Mouse (Mus musculus) retina, adult 2 months (tissue): ENCODE measurements around the gene A630023A22Rik.

ENCODE experiments used
- DNase-seq: peaks from one replicate; pipeline ENCODE4 v3.0.0-alpha.2; 2012; ENCODE audit warnings: low read depth, low spot score

A630023A22Rik gene

DNA sequence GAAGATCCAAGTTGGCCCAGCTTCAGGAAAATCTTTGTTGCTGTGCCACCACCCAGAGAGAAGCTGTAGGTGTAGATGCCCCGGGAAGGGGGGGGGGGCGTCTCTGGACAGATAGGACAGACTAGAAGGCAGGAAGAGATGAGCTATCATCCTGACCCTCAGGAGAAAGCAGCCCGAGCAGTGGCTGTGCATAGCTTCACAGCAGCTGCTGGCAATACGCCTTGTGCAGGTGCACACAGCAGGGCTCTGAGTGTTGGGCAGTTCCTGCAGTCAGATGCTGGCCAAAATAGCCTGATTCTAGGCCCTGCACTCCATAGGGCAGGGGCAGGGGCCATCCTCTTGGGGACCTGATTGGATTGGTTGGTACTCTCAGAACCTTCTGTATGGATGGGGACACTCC, 15.7 kb downstream of the A630023A22Rik start:
- no peak for DNase-seq

DNA sequence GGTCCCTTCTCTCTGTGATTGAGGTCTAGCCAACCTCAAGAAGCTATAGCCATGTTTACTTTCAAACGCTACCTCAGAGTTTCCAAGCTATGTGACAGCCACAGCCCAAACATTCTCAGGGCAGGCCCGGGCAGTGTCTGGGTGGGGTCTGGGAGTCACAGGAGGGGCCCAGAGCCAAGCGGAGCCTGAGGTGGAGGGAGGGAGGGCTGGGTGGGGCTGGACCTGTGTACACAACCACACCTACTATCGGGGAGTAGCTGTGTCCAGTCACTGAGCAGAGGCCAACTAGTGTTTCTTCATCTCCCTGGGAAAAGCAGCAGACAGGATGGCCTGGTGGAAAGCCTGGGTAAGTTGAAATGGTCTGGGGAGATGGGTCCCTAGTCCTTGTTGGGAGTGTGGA, 16.8 kb downstream of the A630023A22Rik start, which contains the start of gene Anxa8:
Gene Anxa8 (plus strand): TSS at position 251 of the 400 bp plus-strand sequence.
- no peak for DNase-seq

GRCm38 (mm10) chr14:34080321-34080997, 22.1 kb downstream of the A630023A22Rik start:
- DNase-seq, result peak; percentile 72

DNA sequence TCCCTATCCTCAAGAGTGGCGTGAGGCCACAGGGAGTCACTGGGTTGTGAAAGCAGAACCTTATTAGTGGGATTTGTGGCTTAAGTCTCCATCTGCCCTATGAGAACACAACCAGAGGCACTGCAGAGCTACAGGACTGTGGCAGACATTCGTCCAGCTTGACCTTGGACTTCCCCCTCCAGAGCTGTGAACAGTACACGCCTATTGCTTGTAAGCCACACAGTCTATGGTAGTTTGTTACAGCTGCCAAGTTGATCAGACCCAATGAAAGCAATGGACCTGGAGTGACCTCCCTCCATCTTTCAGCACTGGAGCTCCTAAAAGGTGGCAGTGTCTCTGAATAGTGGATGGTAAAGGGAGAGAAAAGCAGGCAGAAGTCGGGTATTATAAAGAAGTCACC, 24.3 kb downstream of the A630023A22Rik start:
- DNase-seq, result peak; percentile 22

DNA sequence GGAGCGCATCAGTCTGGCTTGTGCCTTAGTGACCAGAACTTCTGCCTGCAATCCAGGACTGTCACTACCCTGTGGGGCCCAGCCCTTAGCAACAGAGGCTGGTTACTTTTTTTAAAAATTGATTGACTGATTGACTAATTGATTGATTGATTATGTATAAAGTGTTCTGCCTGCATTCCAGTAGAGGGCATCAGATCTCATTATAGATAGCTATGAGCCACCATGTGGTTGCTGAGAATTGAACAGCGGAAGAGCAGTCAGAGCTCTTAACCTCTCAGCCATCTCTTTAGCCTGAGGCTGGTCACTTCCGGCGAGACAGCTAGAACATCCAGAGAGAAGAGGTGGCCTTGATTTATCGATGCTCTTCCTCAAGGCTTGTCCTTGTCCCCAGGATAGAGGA, 25.3 kb downstream of the A630023A22Rik start:
- no peak for DNase-seq

GRCm38 (mm10) chr14:34075346-34075745, 27.2 kb downstream of the A630023A22Rik start:
- DNase-seq, result no peak

GRCm38 (mm10) chr14:34071665-34072064, 30.9 kb downstream of the A630023A22Rik start:
- no peak for DNase-seq

- no peak for DNase-seq
Observed at GRCm38 (mm10) chr14:34052516-34052915, 50.0 kb downstream of the A630023A22Rik start, which contains the start of gene Antxrl. Antxrl (plus strand) TSS chr14:34052707.

GRCm38 (mm10) chr14:34050101-34050779, 52.3 kb downstream of the A630023A22Rik start:
- DNase-seq, result no peak

GRCm38 (mm10) chr14:34043341-34043740, 59.2 kb downstream of the A630023A22Rik start:
- DNase-seq, result no peak

DNA sequence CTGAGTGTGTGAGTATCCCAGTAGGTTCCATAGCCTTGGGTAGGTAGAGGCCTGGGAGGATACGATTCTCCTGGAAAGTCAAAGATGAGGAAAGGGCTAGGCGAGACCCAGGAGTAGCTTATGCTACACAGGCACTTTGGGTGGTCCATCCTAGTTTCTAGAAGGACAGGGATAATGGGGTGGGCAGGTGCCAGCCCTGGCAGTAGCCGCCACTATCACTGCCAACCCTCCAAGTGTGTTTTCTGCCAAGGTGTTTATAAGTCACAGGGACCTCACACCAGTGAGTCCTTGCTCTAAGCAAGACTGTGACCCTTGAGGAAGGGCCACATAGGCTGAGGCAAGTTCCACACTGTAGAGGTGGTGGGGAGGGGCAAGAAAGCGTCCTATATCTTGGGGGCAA, 61.3 kb downstream of the A630023A22Rik start:
- no peak for DNase-seq

DNA sequence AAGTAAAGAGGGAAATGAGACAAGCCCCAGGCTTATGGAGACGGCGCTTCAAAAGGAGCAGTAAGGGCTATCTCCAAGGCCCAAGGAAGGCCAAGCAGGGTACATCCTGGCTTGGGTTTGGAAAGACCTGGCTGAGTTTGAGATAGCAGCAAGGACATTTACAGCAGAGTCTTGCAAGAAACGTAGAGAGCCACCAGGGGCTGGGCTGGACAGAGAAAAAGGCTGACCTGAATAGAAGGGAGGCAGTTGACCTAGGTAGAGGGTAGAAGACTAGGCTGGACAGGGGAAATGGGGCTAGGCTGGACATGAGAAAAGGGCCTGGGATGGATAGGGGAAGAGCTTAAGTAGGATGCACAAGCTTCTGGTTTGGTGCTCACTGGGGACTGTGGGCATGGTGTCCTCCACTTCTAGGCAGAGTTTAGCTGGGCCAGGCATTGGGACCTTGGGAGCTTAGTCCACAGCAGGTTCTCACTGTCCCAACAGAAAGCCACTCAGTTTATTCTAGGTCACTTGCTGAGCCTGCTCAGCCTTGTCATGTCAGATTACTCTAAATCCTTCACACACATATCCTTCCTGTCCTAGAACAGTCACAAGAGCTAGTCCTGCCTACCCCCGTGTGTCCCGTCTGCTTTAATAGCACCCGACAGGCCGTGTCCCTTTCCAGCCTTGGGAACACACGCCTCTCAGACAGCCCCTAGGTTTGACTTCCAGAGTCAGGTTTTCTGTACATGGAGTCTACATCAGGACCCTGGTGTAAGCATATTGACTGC, 68.5 kb downstream of the A630023A22Rik start:
- DNase-seq, result peak; percentile 90

DNA sequence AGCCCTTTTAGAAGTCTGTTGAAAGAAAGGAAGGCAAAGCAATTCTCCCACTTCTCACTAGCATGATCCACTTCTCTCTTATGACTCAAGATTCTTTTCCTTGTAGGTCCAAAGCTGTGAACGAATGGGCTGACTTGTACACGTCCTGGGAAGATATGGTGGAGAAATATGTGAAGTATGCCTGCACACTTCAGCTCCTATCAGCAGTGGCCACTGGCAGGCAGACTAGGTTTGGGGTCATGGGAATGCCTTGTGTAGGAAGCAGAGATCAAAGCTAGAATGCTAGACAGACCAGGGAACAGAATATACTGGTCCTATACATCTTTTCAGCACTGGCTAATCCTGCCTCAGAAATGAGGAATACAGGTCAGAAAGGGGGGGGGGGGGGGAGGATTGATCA, 75.8 kb downstream of the A630023A22Rik start:
- no peak for DNase-seq

GRCm38 (mm10) chr14:34016938-34017337, 85.6 kb downstream of the A630023A22Rik start:
- DNase-seq, result no peak

DNA sequence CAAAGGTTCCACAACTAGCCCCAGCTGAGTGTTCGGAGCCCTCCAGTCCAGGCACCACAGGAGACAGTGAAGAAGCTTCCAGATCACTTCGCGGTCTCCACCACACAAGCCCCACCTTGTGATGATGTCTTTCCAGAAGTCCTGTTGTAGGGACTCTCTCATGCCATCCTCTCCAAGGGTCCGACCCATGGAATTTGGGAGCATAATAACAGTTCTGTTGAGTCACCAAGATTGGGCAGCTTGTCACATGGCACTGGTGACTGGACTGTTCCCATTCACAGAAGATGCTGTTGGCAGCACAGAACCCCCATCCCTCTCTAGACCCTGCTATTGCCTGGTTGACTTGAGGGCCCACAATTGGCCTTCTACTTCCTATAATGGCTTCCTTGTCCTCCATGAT, 86.2 kb downstream of the A630023A22Rik start, which contains the start of gene Gm5460:
Gene Gm5460 (plus strand): TSS at position 378 of the 400 bp plus-strand sequence.
- DNase-seq, result no peak

- DNase-seq, result no peak
Observed at GRCm38 (mm10) chr14:34015063-34015462, 87.5 kb downstream of the A630023A22Rik start, which contains the start of gene Gm30083. Gm30083 (minus strand) TSS chr14:34015182.

DNA sequence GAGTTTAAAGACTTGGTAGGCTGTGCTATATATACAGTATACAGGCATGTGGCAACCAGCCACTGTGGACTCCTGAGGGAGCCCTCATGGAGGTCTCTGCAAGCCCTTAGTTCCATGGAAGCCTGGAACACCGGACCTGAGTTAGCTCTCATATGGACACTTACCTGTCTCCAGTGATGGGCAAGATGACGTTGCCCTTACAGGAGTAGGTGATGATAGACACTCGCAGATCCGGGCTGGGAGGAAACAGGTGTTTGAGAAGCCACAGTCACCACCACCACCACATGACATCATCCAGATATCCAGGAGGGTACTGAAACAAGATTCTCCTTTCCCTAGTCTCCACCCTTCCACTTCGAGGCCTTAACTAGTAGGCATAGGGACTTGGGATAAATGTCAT, 100.2 kb downstream of the A630023A22Rik start:
- no peak for DNase-seq

GRCm38 (mm10) chr14:34001445-34001844, 101.1 kb downstream of the A630023A22Rik start:
- no peak for DNase-seq
